Mouse (Mus musculus): ENCODE measurements around the gene Rdx.
A peak's percentile ranks its signal among the peaks of the same experiment; 100 is the strongest.
"Not testable (repeated sequence)": the region's sequence is repeated elsewhere in the genome, so short reads cannot be mapped to it uniquely, and the experiment has no call there.

Rdx gene

DNA sequence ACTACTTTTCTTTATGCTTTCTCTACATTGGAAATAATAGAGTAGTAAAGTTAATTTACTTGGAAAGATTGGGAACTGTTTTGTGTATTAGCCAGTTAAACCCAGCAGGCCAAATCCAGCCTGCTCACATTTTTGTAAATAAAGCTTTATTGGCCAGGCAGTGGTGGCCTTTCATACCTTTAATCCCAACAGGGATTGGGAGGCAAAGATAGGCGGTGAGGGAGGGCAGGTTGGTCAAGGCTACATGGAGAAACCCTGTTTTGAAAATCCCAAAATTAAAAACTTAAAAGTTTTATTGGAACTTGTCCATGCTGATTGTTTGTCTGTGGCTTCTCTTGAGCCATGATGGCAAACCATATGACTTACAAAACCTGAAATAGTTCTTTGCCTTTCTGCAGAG lies 5.2 kb downstream of the Rdx start:
- no peak for DNase-seq (ENCODE audit: low read depth in 1 of 2, low spot score in 2 of 2)

GRCm38 (mm10) chr9:52055313-52055712 lies 8.3 kb downstream of the Rdx start:
- no peak for DNase-seq (ENCODE audit: low read depth in 1 of 2, low spot score in 2 of 2)

GRCm38 (mm10) chr9:52059788-52060187 lies 12.8 kb downstream of the Rdx start:
- DNase-seq (ENCODE audit: low read depth in 1 of 2, low spot score in 2 of 2), result no peak

- DNase-seq (ENCODE audit: low read depth in 1 of 2, low spot score in 2 of 2), result no peak
Measured at GRCm38 (mm10) chr9:52070052-52070451, 23.1 kb downstream of the Rdx start.

- DNase-seq (ENCODE audit: low read depth in 1 of 2, low spot score in 2 of 2), result not testable (repeated sequence)
Measured at GRCm38 (mm10) chr9:52071352-52071751, 24.4 kb downstream of the Rdx start.

- no peak for DNase-seq (ENCODE audit: low read depth in 1 of 2, low spot score in 2 of 2)
Measured at GRCm38 (mm10) chr9:52072202-52072601, 25.2 kb downstream of the Rdx start.

DNA sequence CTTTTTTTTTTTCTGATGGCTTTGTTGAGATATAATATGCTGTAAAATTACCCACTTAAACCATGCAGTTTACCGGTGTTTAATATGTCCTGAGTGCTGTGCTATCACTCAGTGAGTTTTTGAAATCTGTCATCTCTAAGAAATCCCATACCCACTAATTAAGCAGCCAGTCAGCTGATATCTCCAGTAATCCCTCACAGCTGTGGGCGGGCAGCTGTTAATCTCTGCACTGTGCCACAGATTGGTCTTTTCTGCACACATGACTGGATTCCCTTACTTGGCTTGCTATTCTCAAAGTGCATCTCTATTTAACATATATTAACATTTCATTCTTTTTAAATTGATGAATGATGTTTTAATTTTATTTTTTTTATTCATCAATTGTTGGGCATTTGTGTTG lies 29.1 kb downstream of the Rdx start:
- no peak for DNase-seq (ENCODE audit: low read depth in 1 of 2, low spot score in 2 of 2)

- no peak for DNase-seq (ENCODE audit: low read depth in 1 of 2, low spot score in 2 of 2)
Measured at GRCm38 (mm10) chr9:52077692-52078091, 30.7 kb downstream of the Rdx start.

DNA sequence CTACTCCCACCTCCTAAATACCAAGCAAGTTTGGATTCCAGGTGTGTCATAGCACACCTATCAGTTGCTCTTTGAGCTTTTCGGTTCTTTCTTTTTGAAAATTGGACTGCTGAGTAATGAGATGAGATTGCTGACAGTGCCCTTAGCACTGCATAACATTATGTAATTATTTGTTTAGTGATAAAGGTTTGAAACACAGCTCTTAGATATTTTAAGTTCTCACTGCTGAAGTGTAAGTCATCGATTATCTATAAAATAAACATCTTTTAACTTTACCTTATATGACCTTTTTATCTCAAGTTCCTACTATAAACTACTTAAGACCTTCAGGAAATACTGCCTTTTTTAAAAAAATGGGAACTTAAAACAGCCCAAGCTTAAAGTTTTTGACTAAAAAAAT lies 35.0 kb downstream of the Rdx start:
- no peak for DNase-seq (ENCODE audit: low read depth in 1 of 2, low spot score in 2 of 2)

DNA sequence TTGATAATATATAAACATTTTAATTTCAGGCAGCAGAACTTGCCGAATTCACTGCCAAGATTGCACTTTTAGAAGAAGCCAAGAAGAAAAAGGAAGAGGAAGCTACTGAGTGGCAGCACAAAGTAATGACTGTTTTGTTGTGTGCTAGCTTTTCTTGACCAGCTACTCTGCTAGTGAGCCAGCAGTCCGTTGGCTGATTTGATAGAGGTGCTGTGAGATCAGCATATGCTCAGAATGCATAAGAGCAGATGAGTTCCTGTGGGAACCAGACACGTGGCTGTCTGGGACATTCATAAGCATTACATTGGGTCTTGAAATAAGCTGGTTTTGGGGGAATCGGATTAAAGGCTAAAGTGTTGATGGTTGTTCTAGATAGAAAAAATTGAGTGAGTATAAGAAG lies 35.4 kb downstream of the Rdx start:
- DNase-seq (ENCODE audit: low read depth in 1 of 2, low spot score in 2 of 2), result no peak

DNA sequence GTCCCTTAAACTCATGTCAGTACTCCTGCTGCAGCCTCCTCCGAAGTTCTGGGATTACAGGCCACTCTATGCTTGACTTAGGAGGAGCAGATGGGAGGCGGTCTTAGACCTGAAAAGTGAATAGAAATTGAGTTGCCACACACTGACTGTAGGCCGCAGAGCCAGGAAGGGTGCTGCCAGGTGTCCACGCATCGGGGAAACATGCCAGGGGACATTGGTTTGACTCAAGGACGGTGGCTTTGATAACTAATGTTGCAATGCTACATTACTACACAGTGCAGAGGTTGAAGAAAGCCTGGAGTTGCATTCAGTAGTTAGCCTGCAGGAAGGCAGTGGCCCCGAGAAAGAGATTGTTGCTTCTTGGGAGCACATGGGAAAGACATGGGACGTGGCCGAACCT lies 44.8 kb downstream of the Rdx start:
- DNase-seq (ENCODE audit: low read depth in 1 of 2, low spot score in 2 of 2), result no peak

DNA sequence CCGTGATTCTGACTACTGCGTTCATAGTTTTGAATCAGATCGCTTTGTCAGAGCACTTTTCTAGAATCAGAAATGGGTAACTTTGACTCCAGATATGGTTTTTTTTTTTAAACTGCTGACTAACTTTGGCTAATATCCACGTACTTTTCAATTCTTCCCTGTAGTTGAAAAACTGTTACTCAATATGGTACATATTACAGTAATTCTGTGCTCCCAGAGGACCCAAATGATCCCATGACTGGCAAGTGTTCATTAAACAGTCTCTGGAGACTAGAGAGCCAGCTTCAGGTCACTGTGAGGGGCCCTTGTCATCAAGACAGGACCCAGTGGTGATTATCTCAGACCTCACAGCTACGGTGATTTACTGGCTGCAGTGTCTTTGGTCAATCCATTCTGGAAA lies 45.3 kb downstream of the Rdx start:
- no peak for DNase-seq (ENCODE audit: low read depth in 1 of 2, low spot score in 2 of 2)

DNA sequence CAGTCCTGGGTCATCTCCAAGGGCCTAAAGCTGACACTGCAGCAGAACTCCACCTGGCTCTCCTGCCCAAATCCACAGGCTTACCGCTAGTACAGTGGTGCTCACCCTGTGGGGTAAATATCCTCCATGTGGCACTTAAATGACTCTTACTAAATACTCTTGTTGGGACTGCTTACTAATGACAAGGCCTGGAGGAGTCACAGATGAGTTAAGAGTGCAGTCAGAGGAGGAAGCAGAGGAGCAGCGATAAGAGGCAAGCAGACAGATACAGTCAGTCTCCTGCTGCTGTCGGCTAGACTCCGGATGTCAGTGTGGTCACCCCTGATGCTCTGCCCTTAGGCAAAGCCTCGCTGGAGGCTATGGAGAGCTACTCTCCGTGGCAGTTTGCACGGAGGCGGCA lies 46.1 kb downstream of the Rdx start:
- no peak for DNase-seq (ENCODE audit: low read depth in 1 of 2, low spot score in 2 of 2)

GRCm38 (mm10) chr9:52094016-52094415 lies 47.0 kb downstream of the Rdx start:
- DNase-seq (ENCODE audit: low read depth in 1 of 2, low spot score in 2 of 2), result no peak

- DNase-seq (ENCODE audit: low read depth in 1 of 2, low spot score in 2 of 2), result no peak
Measured at GRCm38 (mm10) chr9:52094471-52094980, 47.6 kb downstream of the Rdx start.

DNA sequence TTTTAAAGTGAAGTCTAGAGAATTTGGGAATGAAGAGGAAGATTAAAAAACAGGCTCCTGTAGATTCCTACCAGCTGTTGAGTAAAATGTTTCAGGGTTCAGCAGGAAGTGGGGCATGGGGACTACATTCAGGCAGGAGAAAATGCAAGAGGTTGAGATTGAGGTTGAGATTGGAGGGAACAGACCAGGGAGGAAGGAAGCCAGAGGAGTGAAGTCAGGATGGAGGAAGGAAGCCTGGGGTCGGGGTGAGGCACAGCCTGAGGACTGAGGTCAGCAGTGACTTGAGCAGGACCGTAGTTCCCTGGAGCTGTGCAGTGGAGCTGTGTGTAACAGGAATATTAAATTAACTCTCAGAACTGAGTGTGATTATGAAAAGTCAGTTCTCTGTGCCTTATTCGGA lies 48.7 kb downstream of the Rdx start:
- no peak for DNase-seq (ENCODE audit: low read depth in 1 of 2, low spot score in 2 of 2)

DNA sequence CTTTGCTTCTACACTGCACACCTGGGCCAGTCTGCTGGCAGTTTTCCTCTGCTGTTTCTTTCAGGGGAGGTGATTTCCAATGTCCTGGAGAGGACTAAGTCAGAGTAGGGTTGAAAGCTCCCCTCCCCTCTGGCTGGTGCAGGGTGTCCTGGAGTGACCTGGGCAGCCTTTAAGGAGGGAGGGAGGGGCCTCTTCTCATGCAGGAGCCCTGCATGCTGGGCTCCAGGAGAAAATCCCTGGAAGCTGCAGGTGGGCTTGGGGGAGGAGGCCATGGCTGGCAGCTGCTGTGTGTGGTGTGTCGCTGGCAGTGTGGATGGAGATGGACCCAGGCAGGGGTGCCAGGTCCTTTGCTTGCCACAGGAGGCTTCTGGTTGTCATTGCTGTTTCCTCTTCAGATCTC lies 50.4 kb downstream of the Rdx start:
- DNase-seq (ENCODE audit: low read depth in 1 of 2, low spot score in 2 of 2), result no peak

DNA sequence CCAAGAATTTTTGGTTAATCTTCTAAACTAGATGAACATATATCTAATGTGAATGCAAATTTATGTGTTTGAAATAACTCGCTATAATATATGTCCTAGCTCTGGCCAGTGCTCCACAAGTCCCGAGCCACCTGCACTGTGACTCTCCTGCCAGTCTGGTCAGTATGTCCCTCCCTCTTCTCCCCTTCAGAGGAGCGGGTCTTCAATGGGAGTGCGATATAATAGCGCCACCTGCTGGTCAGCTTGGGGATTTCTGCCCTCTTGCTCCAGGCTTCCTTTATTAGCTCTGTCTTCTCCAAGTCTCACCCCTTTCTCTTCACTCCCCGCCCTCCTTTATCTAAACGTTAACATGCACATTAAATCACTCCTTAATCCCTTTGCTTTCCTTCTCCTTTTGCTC lies 51.6 kb downstream of the Rdx start:
- peak; percentile 31 to 57 for DNase-seq (ENCODE audit: low read depth in 1 of 2, low spot score in 2 of 2)

DNA sequence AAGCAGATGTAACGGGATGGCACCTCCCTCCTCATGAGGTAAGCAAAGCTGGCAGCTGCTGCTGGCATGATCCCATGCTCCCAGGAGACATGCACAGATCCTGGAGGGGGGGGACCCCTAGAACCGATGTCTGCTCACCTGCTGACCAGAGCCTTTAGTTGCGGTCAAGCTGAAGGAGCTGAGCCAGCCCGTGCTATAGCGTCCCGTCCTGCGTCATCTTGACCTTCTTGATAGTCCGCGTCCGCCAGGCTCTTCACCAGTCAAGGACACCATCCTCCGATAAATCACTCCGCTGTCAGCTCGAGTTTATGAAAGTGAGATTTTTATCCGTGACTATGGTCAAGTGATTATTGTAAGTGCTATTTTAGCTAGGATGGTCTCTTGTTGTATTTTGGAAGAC lies 53.5 kb downstream of the Rdx start:
- DNase-seq (ENCODE audit: low read depth in 1 of 2, low spot score in 2 of 2), result no peak

DNA sequence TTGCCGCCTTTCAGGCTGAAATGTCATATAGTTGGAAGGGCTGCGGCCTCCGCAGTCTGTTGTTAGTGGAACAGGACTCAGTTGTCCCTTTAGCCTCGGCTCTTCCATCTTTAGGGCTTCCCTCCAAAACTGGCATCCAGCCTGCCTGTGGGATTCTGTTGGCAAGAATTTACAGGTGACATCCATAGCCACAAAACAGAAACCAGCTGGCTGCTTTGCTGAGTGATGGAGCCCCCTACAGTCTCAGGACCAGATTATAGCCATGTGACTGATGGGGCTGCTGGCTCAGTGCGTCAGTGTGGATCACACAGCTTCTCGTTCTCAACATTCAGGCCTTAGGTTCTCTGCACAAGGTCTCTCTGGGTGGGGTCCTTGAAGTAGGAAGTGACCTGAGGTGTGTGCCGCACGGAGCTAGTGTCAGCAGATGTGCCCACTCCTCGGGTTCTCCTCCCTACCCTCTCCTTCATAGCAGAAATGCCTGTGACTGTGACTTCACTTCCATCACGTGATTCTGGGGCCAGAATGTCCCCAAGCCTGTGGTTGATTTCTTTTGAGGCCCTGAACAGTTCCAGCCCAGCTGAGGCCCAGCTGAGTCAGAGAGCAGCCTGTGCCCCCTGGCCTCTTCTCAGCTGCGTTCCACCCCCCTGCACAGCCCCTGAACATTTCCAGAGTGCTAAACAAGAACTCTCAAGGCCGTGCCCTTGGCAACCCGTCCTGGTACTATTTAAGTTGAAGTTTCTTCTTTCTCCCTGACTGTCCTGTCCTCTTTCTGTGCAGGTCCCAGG lies 55.3 kb downstream of the Rdx start:
- DNase-seq (ENCODE audit: low read depth in 1 of 2, low spot score in 2 of 2), result no peak

- DNase-seq (ENCODE audit: low read depth in 1 of 2, low spot score in 2 of 2), result no peak
Measured at GRCm38 (mm10) chr9:52103448-52104224, 56.7 kb downstream of the Rdx start.

DNA sequence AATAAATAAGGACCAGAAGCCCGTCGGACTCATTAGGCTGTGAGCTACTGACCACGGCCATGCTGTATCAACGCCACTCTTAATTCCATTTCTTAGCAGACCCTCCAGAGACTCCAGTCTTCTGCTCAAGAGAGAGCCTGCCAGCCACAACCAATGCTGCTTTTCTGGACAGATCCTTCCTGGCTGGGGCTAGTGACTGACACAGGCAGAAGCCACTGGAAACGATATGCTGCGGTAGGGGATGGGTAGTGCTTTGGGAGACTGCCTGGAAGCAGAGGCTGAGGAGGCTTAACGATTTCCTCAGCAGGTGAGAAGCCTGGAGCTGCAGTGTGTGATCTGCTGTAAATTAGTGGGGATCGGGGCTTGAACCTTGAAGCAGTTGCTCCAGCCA lies 57.2 kb downstream of the Rdx start:
- DNase-seq (ENCODE audit: low read depth in 1 of 2, low spot score in 2 of 2), result no peak
